Mouse (Mus musculus) spleen, embryonic (tissue): ENCODE data around the gene Slc24a3.

ENCODE experiments used
- CTCF ChIA-PET: fragments of 350-600 bp; sonication (Branson Sonifier 250); formaldehyde crosslinking; loops from one replicate; lab custom pipeline; 2022; lab: Charles Lee

The Slc24a3 gene

GRCm38 (mm10) chr2:145621119-145621518, 453.6 kb downstream of the Slc24a3 start:
- CTCF ChIA-PET, result no interaction called here

- CTCF ChIA-PET, result no interaction called here
These were observed 463.7 kb downstream of the Slc24a3 start for GRCm38 (mm10) chr2:145631123-145631798.

- CTCF ChIA-PET, result no interaction called here
These were observed 464.2 kb downstream of the Slc24a3 start for GRCm38 (mm10) chr2:145631799-145632174.

GRCm38 (mm10) chr2:145633811-145634210, 466.3 kb downstream of the Slc24a3 start:
- CTCF ChIA-PET, result no interaction called here

- CTCF ChIA-PET, result no interaction called here
These were observed 472.9 kb downstream of the Slc24a3 start for GRCm38 (mm10) chr2:145640255-145640984.

GRCm38 (mm10) chr2:145655373-145655960, 487.9 kb downstream of the Slc24a3 start:
- CTCF ChIA-PET, result no interaction called here

- CTCF ChIA-PET, result no interaction called here
These were observed 488.6 kb downstream of the Slc24a3 start for GRCm38 (mm10) chr2:145656121-145656520.

- CTCF ChIA-PET, result no interaction called here
These were observed 489.2 kb downstream of the Slc24a3 start for GRCm38 (mm10) chr2:145656716-145657115.

GRCm38 (mm10) chr2:145661242-145661641, 493.7 kb downstream of the Slc24a3 start:
- CTCF ChIA-PET, result no interaction called here

- CTCF ChIA-PET, result no interaction called here
These were observed 496.3 kb downstream of the Slc24a3 start for GRCm38 (mm10) chr2:145663899-145664298.

- CTCF ChIA-PET, result no interaction called here
These were observed 496.8 kb downstream of the Slc24a3 start for GRCm38 (mm10) chr2:145664311-145664710.

- CTCF ChIA-PET, result no interaction called here
These were observed 500.6 kb downstream of the Slc24a3 start for GRCm38 (mm10) chr2:145668135-145668534.

GRCm38 (mm10) chr2:145670131-145670530, 502.6 kb downstream of the Slc24a3 start:
- CTCF ChIA-PET, result no interaction called here

GRCm38 (mm10) chr2:145674496-145675141, 507.1 kb downstream of the Slc24a3 start:
- CTCF ChIA-PET, result no interaction called here

- CTCF ChIA-PET, result no interaction called here
These were observed 507.7 kb downstream of the Slc24a3 start, which contains the start of gene Rin2 for GRCm38 (mm10) chr2:145675142-145675755. Gene Rin2, plus strand, starts transcription at chr2:145675215.

- CTCF ChIA-PET, result no interaction called here
These were observed 508.4 kb downstream of the Slc24a3 start for GRCm38 (mm10) chr2:145675756-145676543.

GRCm38 (mm10) chr2:145676544-145676925, 509.0 kb downstream of the Slc24a3 start:
- CTCF ChIA-PET, result no interaction called here

GRCm38 (mm10) chr2:145676936-145677335, 509.4 kb downstream of the Slc24a3 start:
- CTCF ChIA-PET, result no interaction called here

- CTCF ChIA-PET, result no interaction called here
These were observed 512.6 kb downstream of the Slc24a3 start for GRCm38 (mm10) chr2:145680141-145680540.

GRCm38 (mm10) chr2:145680762-145681161, 513.2 kb downstream of the Slc24a3 start:
- CTCF ChIA-PET, result no interaction called here

GRCm38 (mm10) chr2:145681626-145682025, 514.1 kb downstream of the Slc24a3 start:
- CTCF ChIA-PET, result no interaction called here
